15 mouse cellular contexts compared by ENCODE assay signal in the genomic region with DNA sequence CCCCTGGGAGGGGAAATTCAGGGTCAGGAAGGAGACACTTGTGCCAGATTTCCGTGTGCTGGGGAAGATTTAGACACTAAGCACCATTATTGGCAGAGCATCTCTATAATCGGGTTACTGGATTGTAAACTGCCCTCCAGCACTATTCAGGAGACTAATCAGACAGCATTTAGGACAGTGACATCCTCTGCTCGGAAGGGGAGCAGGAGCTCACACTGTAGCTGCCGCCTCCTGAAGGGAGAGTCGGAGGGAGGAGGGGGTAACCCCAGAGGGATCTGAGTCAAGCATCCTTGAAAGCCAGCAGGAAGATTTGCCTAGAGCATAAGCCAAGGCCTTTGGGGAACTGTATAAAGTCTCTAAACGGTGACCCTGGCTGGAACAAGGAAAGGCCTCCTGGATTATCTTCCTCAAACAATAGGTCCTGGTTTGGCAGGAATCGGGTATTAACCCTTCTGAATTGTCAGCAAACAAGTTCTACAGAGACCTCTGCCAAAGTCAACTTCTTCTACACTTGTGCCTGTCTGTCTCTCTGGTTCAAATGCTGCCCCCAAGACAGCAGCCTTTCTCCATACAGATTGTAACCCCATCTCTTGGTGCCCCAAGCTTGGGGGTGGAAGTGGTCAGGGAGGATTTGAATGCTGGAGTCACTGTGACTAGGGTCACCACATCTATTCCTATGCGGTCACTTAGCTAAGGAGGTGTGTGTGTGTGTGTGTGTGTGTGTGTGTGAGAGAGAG.
DNase-seq lines count a peak whose midpoint lies in the region; ATAC-seq lines count a peak whose summit lies in the region.
"Had no signal": no experiment of that assay in that cellular context is flagged by ENCODE, and none has a peak within 500 bp of the region (broad histone marks: within the 10 kb centered on the region; RNA-seq: fewer than 3 reads in every experiment).

No protein-coding gene starts in this region.

- H3K4me1 ChIP-seq in heart, embryonic 15.5 days (replicated peaks) = peaks cover 7% of the 10 kb centered on the region
- H3K4me1 ChIP-seq in heart, embryonic 10.5 days = peaks cover 18% of the 10 kb centered on the region
- H3K4me1 ChIP-seq in midbrain, embryonic 16.5 days (ENCODE audit: control insufficient read depth, insufficient read depth, low read length) = peaks cover 15% of the 10 kb centered on the region; the same call in 1 of the 2 replicates
- H3K4me1 ChIP-seq: liver, embryonic 15.5 days had no signal

- H3K4me2 ChIP-seq in heart, embryonic 15.5 days = no peak overlapping the region
- H3K4me2 ChIP-seq in midbrain, embryonic 16.5 days (ENCODE audit: low read length) = no peak overlapping the region
- H3K4me2 ChIP-seq: intestine, embryonic 15.5 days; liver, embryonic 15.5 days had no signal

- no peaks in the 10 kb centered on the region for H3K36me3 ChIP-seq in heart, embryonic 15.5 days
- peaks cover 11% of the 10 kb centered on the region; the same call in 1 of the 2 replicates for H3K36me3 ChIP-seq in heart, embryonic 10.5 days
- no peaks in the 10 kb centered on the region for H3K36me3 ChIP-seq in midbrain, embryonic 16.5 days (ENCODE audit: control insufficient read depth, insufficient read depth, low read length)
- H3K36me3 ChIP-seq: liver, embryonic 15.5 days had no signal

- no peak overlapping the region for H3K4me3 ChIP-seq in heart, embryonic 15.5 days
- H3K4me3 ChIP-seq in heart, embryonic 10.5 days = no peak overlapping the region
- no peak overlapping the region for H3K4me3 ChIP-seq in midbrain, embryonic 16.5 days (ENCODE audit: low read depth, low read length)
- H3K4me3 ChIP-seq: intestine, embryonic 15.5 days; liver, embryonic 15.5 days had no signal

- WGBS in heart, embryonic 15.5 days = 54% methylated on average over 8 of the region's 8 CpGs
- WGBS in heart, embryonic 10.5 days = 66% methylated on average over 8 of the region's 8 CpGs
- WGBS in midbrain, embryonic 16.5 days = 30% methylated on average over 8 of the region's 8 CpGs

- H3K27me3 ChIP-seq in heart, embryonic 15.5 days = no peaks in the 10 kb centered on the region
- H3K27me3 ChIP-seq in heart, embryonic 10.5 days (ENCODE audit: insufficient read depth, poor library complexity, severe bottlenecking) = no peaks in the 10 kb centered on the region
- no peaks in the 10 kb centered on the region for H3K27me3 ChIP-seq in midbrain, embryonic 16.5 days (ENCODE audit: control insufficient read depth, insufficient read depth, low read depth, low read length)
- H3K27me3 ChIP-seq: intestine, embryonic 15.5 days; liver, embryonic 15.5 days had no signal

- no peak; the same call in 1 of the 2 replicates for ATAC-seq in heart, embryonic 15.5 days (replicated peaks; ENCODE audit: insufficient number of reproducible peaks, insufficient read depth, low FRiP score, low read depth)
- ATAC-seq in midbrain, embryonic 16.5 days = 0 out of 2 replicates have a peak, but pooled peaks have one; percentile 51
- ATAC-seq: intestine, embryonic 15.5 days had no signal

- no peak for DNase-seq in heart, embryonic 10.5 days (ENCODE audit: low spot score)
- DNase-seq in Muller cell, postnatal 12 days (ENCODE audit: inconsistent ontology term) = peak; percentile 71
- peak; percentile 81 for DNase-seq in adrenal gland, postnatal 14 days
- no peak for DNase-seq in right cerebral cortex, adult 18-20 months
- no peak for DNase-seq in spleen, postnatal 14 days (ENCODE audit: low spot score in 2 of 2)
- DNase-seq in thymus, postnatal 25 days = no peak
- DNase-seq: cerebellum, adult 9-10 months; embryo, embryonic 11 days; kidney, postnatal 14 days; left cerebral cortex, postnatal 4 days; right cerebral cortex, postnatal 4 days had no signal

- H3K9me3 ChIP-seq in heart, embryonic 15.5 days (replicated peaks) = no peaks in the 10 kb centered on the region
- no peaks in the 10 kb centered on the region for H3K9me3 ChIP-seq in heart, embryonic 10.5 days
- no peaks in the 10 kb centered on the region for H3K9me3 ChIP-seq in midbrain, embryonic 16.5 days (replicated peaks; ENCODE audit: control insufficient read depth, low read length, poor library complexity, severe bottlenecking)
- H3K9me3 ChIP-seq: intestine, embryonic 15.5 days; liver, embryonic 15.5 days had no signal

- H3K9ac ChIP-seq in heart, embryonic 15.5 days = no peak overlapping the region
- no peak overlapping the region for H3K9ac ChIP-seq in midbrain, embryonic 16.5 days (ENCODE audit: low read depth, low read length)
- H3K9ac ChIP-seq: intestine, embryonic 15.5 days; liver, embryonic 15.5 days had no signal

- peak overlapping the region; percentile 32 for H3K27ac ChIP-seq in heart, embryonic 15.5 days
- no peak overlapping the region for H3K27ac ChIP-seq in heart, embryonic 10.5 days
- no peak overlapping the region for H3K27ac ChIP-seq in midbrain, embryonic 16.5 days (ENCODE audit: low read length)
- H3K27ac ChIP-seq: intestine, embryonic 15.5 days; liver, embryonic 15.5 days had no signal

Comparison
In these comparisons a context has a peak if more than half of its experiments do, and no peak if none do; other contexts are left out.
1. DNase-seq: peak in Muller cell, postnatal 12 days (single experiment) and adrenal gland, postnatal 14 days (single experiment); none in heart, embryonic 10.5 days (single experiment), right cerebral cortex, adult 18-20 months (single experiment), spleen, postnatal 14 days (0 of 2) and thymus, postnatal 25 days (single experiment).